Mouse (Mus musculus) MEL-GATA-1-ER (cell line): Measurements from ENCODE around the gene Hnrnpa1.
"Not testable (repeated sequence)": the region's sequence is repeated elsewhere in the genome, so short reads cannot be mapped to it uniquely, and the experiment has no call there.

Source experiments
- DNase-seq: peaks from one replicate; pipeline ENCODE4 v3.0.0-alpha.2; 2012; ENCODE audit warnings: low read depth; ENCODE audit errors: extremely low read depth

The Hnrnpa1 gene

GRCm38 (mm10) chr15:103272419-103273279, 32.4 kb downstream of the Hnrnpa1 start, which contains the start of gene Copz1:
TSS of gene Copz1 (plus strand) at chr15:103272714.
- peak; percentile 97 for DNase-seq

GRCm38 (mm10) chr15:103275943-103276342, 35.7 kb downstream of the Hnrnpa1 start:
- DNase-seq = not testable (repeated sequence)

- DNase-seq = no peak
These were observed 37.7 kb downstream of the Hnrnpa1 start for GRCm38 (mm10) chr15:103277949-103278348.

GRCm38 (mm10) chr15:103279750-103280149, 39.5 kb downstream of the Hnrnpa1 start:
- DNase-seq = no peak

- DNase-seq = no peak
These were observed 40.7 kb downstream of the Hnrnpa1 start for GRCm38 (mm10) chr15:103280817-103281464.

GRCm38 (mm10) chr15:103281465-103282205, 41.4 kb downstream of the Hnrnpa1 start:
- DNase-seq = no peak

- DNase-seq = no peak
These were observed 43.8 kb downstream of the Hnrnpa1 start for GRCm38 (mm10) chr15:103284066-103284465.

GRCm38 (mm10) chr15:103284647-103285046, 44.4 kb downstream of the Hnrnpa1 start:
- DNase-seq = no peak

- no peak for DNase-seq
These were observed 45.7 kb downstream of the Hnrnpa1 start for GRCm38 (mm10) chr15:103285778-103286417.

GRCm38 (mm10) chr15:103289600-103289999, 49.4 kb downstream of the Hnrnpa1 start:
- DNase-seq = no peak

GRCm38 (mm10) chr15:103290417-103290816, 50.2 kb downstream of the Hnrnpa1 start:
- no peak for DNase-seq

- DNase-seq = no peak
These were observed 50.6 kb downstream of the Hnrnpa1 start for GRCm38 (mm10) chr15:103290843-103291242.

GRCm38 (mm10) chr15:103292673-103293345, 52.6 kb downstream of the Hnrnpa1 start:
- no peak for DNase-seq

- no peak for DNase-seq
These were observed 53.1 kb downstream of the Hnrnpa1 start for GRCm38 (mm10) chr15:103293375-103293774.

GRCm38 (mm10) chr15:103294649-103295048, 54.4 kb downstream of the Hnrnpa1 start:
- DNase-seq = no peak

GRCm38 (mm10) chr15:103295851-103296250, 55.6 kb downstream of the Hnrnpa1 start:
- no peak for DNase-seq
